26 mouse cellular contexts compared by ENCODE assay signal in the genomic region with DNA sequence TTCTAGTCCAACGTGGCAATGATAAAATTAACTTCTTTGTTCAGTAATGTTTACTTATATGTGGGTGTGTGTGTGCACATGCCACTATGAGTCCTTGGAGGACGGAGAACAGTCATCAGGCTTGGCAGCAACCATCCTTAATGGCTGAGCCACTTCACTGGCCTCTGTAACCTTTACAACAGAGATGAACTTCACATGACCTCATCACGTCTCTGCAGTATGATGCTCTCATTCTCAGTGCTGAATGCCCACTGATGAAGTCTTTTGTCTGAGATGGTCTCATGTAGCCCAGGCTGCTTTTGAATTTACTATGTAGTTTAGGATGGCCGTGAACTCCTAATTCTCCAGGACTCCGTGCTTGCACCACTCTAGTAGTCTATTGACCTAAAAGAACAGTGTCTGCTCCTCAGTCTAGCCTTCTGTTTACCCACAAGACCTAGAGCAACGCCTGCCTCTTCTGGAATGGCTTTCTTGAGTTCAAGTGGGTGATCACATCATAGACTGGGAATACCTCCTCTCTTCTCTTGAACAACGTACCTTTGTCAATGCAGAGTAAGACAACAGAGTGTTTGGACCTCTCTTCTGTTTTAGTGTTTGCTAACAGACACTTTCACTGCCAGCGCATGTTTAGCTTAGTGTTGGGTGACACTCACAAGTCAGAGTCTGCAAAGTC.
A peak's percentile ranks its signal among the peaks of the same experiment; 100 is the strongest.
DNase-seq lines count a peak whose midpoint lies in the region; ATAC-seq and TF ChIP-seq lines count a peak whose summit lies in the region.
"Had no signal": no experiment of that assay in that cellular context is flagged by ENCODE, and none has a peak within 500 bp of the region (broad histone marks: within the 10 kb centered on the region; RNA-seq: fewer than 3 reads in every experiment).

No protein-coding gene starts in this region.

- peak; percentile 81 for ATAC-seq in lung, embryonic 14.5 days (ENCODE audit: insufficient read depth)
- ATAC-seq in hindbrain, embryonic 12.5 days (ENCODE audit: low FRiP score): no peak
- ATAC-seq: hindbrain, postnatal 0 days; intestine, embryonic 16.5 days; liver, embryonic 12.5 days; midbrain, embryonic 15.5 days had no signal

- H3K9ac ChIP-seq in lung, embryonic 14.5 days: no peak overlapping the region
- no peak overlapping the region for H3K9ac ChIP-seq in hindbrain, embryonic 12.5 days
- H3K9ac ChIP-seq: embryonic facial prominence, embryonic 12.5 days; limb, embryonic 13.5 days; liver, embryonic 12.5 days; midbrain, embryonic 15.5 days; neural tube, embryonic 12.5 days; stomach, embryonic 15.5 days had no signal

- WGBS in lung, embryonic 14.5 days: 37% methylated on average over 8 of the region's 8 CpGs
- WGBS in hindbrain, embryonic 12.5 days: 73% methylated on average over 8 of the region's 8 CpGs

- H3K4me1 ChIP-seq in lung, embryonic 14.5 days (ENCODE audit: insufficient read depth): no peaks in the 10 kb centered on the region
- H3K4me1 ChIP-seq in hindbrain, embryonic 12.5 days: no peaks in the 10 kb centered on the region
- H3K4me1 ChIP-seq: embryonic facial prominence, embryonic 12.5 days; heart, embryonic 10.5 days; limb, embryonic 13.5 days; liver, embryonic 12.5 days; midbrain, embryonic 15.5 days; neural tube, embryonic 12.5 days; stomach, embryonic 15.5 days had no signal

- no peaks in the 10 kb centered on the region for H3K27me3 ChIP-seq in lung, embryonic 14.5 days (ENCODE audit: insufficient read depth, low read length)
- H3K27me3 ChIP-seq in hindbrain, embryonic 12.5 days: no peaks in the 10 kb centered on the region
- H3K27me3 ChIP-seq: embryonic facial prominence, embryonic 12.5 days; limb, embryonic 13.5 days; liver, embryonic 12.5 days; midbrain, embryonic 15.5 days; neural tube, embryonic 12.5 days; stomach, embryonic 15.5 days had no signal

- H3K9me3 ChIP-seq in lung, embryonic 14.5 days (ENCODE audit: low read depth, low read length): no peaks in the 10 kb centered on the region
- no peaks in the 10 kb centered on the region for H3K9me3 ChIP-seq in hindbrain, embryonic 12.5 days (replicated peaks)
- H3K9me3 ChIP-seq: embryonic facial prominence, embryonic 12.5 days; G1E; heart, embryonic 10.5 days; limb, embryonic 13.5 days; liver, embryonic 12.5 days; midbrain, embryonic 15.5 days; neural tube, embryonic 12.5 days; stomach, embryonic 15.5 days had no signal

- no peak overlapping the region for H3K4me3 ChIP-seq in lung, embryonic 14.5 days (ENCODE audit: low read depth, low read length)
- H3K4me3 ChIP-seq in hindbrain, embryonic 12.5 days: no peak overlapping the region
- H3K4me3 ChIP-seq: embryonic facial prominence, embryonic 12.5 days; heart, embryonic 10.5 days; layer of hippocampus, adult 2 months; limb, embryonic 13.5 days; liver, embryonic 12.5 days; midbrain, embryonic 15.5 days; neural tube, embryonic 12.5 days; stomach, embryonic 15.5 days had no signal

- H3K36me3 ChIP-seq in lung, embryonic 14.5 days (ENCODE audit: insufficient read depth): no peaks in the 10 kb centered on the region
- no peaks in the 10 kb centered on the region for H3K36me3 ChIP-seq in hindbrain, embryonic 12.5 days
- H3K36me3 ChIP-seq: embryonic facial prominence, embryonic 12.5 days; G1E; heart, embryonic 10.5 days; limb, embryonic 13.5 days; liver, embryonic 12.5 days; midbrain, embryonic 15.5 days; neural tube, embryonic 12.5 days; stomach, embryonic 15.5 days had no signal

- peak overlapping the region; percentile 51; the same call in 1 of the 2 replicates for H3K27ac ChIP-seq in lung, embryonic 14.5 days (ENCODE audit: low read depth)
- no peak overlapping the region for H3K27ac ChIP-seq in hindbrain, embryonic 12.5 days
- H3K27ac ChIP-seq: embryonic facial prominence, embryonic 12.5 days; heart, embryonic 10.5 days; hindbrain, postnatal 0 days; layer of hippocampus, adult 2 months; limb, embryonic 13.5 days; liver, embryonic 12.5 days; macrophage; midbrain, embryonic 15.5 days; neural tube, embryonic 12.5 days; stomach, embryonic 15.5 days had no signal

- TF ChIP-seq CTCF in lung, embryonic 14.5 days (IDR thresholded peaks at IDR 0.05; ENCODE audit: low read depth): no peak

- H3K4me2 ChIP-seq in lung, embryonic 14.5 days: no peak overlapping the region
- H3K4me2 ChIP-seq in hindbrain, embryonic 12.5 days (replicated peaks): no peak overlapping the region
- H3K4me2 ChIP-seq: embryonic facial prominence, embryonic 12.5 days; limb, embryonic 13.5 days; liver, embryonic 12.5 days; midbrain, embryonic 15.5 days; neural tube, embryonic 12.5 days; stomach, embryonic 15.5 days had no signal

- DNase-seq in heart, adult 11 months: peak; percentile 42
- DNase-seq in heart, adult 9 months (ENCODE audit: low spot score in 2 of 2): no peak
- peak; percentile 49 for DNase-seq in R1 (ENCODE audit: low read depth, low spot score)
- DNase-seq in lung, embryonic 14.5 days: peak; percentile 30
- peak; percentile 50 for DNase-seq in lung, postnatal 36 days
- DNase-seq in embryo, embryonic 10.5 days (ENCODE audit: low spot score): no peak
- no peak for DNase-seq in ovary, postnatal 10 days (ENCODE audit: low spot score)
- DNase-seq: cerebellum, adult 18-20 months; cerebellum, postnatal 14 days; heart, postnatal 4 days; kidney, postnatal 25 days; right cerebral cortex, postnatal 4 days; thymus, adult 2 months had no signal

Comparison
In these comparisons a context has a peak if more than half of its experiments do, and no peak if none do; other contexts are left out.
1. DNase-seq: peak in heart, adult 11 months (single experiment), R1 (single experiment), lung, embryonic 14.5 days (single experiment) and lung, postnatal 36 days (single experiment); none in heart, adult 9 months (0 of 2), embryo, embryonic 10.5 days (single experiment) and ovary, postnatal 10 days (single experiment).